Mouse (Mus musculus) liver, embryonic 16.5 days (tissue): Measurements from ENCODE around the gene Dnajc28. TPM values are rescaled to one million over a fixed set of nuclear protein-coding genes. Genes with fewer than 3 reads are reported as not detected.

Experiments
- ATAC-seq: fragments of 200-750 bp; cut with Nextera tagmentation; 2 replicates; pipeline ENCODE4 v1.8.0; 2017; ENCODE audit warnings: low read depth, mild to moderate bottlenecking, moderate number of reproducible peaks, moderate library complexity
- H3K27ac ChIP-seq: fragments of 300-500 bp; sonication (generic); 2 replicates; pipeline ENCODE4 v1.5.1; 2014; ENCODE audit warnings: mild to moderate bottlenecking, low read length
- H3K27me3 ChIP-seq: fragments of 300-500 bp; sonication (generic); 2 replicates; pipeline ENCODE4 v1.6.1; 2014; ENCODE audit warnings: low read depth, low read length, mixed read lengths; ENCODE audit not compliant: control insufficient read depth, insufficient read depth
- H3K36me3 ChIP-seq: fragments of 300-500 bp; sonication (generic); 2 replicates; pipeline ENCODE4 v1.6.1; 2014; ENCODE audit warnings: mild to moderate bottlenecking; ENCODE audit not compliant: control insufficient read depth, insufficient read depth
- H3K4me1 ChIP-seq: fragments of 300-500 bp; sonication (generic); 2 replicates; pipeline ENCODE4 v1.6.1; 2014; ENCODE audit warnings: low read depth, low read length, mixed read lengths; ENCODE audit not compliant: control insufficient read depth
- H3K4me2 ChIP-seq: fragments of 300-500 bp; sonication (generic); 2 replicates; pipeline ENCODE4 v1.6.1; 2014; ENCODE audit warnings: low read depth, low read length, mixed read lengths
- H3K4me3 ChIP-seq: fragments of 300-500 bp; sonication (generic); 2 replicates; pipeline ENCODE4 v1.5.1; 2014; ENCODE audit warnings: low read depth, mild to moderate bottlenecking, low read length
- H3K9ac ChIP-seq: fragments of 300-500 bp; sonication (generic); 2 replicates; pipeline ENCODE4 v1.6.1; 2014; ENCODE audit warnings: low read depth, low read length
- H3K9me3 ChIP-seq: fragments of 300-500 bp; sonication (generic); replicated peaks from 2 replicates; pipeline ENCODE4 v1.6.1; 2016; ENCODE audit warnings: low read length; ENCODE audit not compliant: control insufficient read depth
- WGBS: fragments of 180-500 bp; shearing (Covaris S2); extraction: QIAGEN DNeasy Blood & Tissue Kit; methylation state at CpG from one replicate; pipeline ENCODE4 v1.1.7; 2014; ENCODE audit not compliant: insufficient replicate concordance; 5-methylcytosine and 5-hydroxymethylcytosine counted together
- polyA plus RNA-seq: library from polyadenylated mRNA; unstranded; fragments of >200 nt; fragmentation: Nextera tagmentation; extraction: Ambion mirVana; gene quantifications from 2 replicates; pipeline ENCODE4 v1.2.1, GENCODE M21; 2015

Gene Dnajc28
- 2.2 and 2.6 TPM in 2 replicates for polyA plus RNA-seq

DNA sequence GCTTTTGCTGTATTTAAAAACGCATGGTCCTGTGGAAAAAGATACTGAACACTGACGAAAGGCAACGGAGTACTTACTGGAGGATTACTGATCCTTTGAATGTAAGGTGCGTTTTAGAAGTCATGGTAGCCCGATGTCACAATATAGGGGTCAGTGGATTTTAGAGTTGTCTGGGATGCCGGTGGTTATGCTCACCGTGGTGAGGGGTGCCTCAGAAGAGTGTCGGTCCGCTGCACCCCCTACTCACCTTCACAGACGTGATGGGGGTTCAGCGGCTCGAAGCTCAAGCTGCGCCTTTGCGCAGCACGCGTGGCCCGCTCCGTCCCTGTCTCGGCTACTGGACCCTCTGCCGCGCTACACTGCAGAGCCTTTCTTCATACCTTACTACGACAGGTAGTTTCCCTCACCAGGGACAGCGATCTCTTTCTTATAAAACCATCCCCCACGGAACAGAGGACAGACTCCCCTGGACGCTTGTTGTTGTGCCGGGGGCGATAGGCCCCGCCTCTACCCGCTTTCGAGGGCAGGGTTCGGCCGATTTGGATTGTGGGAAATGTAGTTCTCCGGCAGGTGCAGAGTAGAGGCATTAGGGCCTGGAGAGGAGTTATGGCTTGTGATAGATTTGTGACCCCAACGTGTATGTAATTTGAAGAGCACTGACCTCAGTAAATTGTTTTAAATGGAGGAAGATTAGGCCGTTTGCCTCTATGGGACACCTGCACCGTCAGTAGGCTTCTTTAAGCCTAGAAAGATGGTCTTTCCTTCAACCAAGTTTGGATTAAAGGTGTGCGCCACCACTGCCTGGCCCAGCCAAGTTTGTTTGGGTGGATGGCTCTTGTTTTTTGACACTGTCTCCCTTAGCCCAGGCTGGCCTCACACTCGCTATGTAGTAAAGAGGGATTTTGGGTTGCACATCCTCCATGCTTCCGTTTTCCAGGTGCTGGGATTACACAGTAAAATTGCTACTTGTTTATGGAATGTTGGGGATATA, at the start of gene Dnajc28:
Dnajc28 (minus strand) TSS at position 516 of the 991 bp plus-strand sequence.
- Histone ChIP-seq H3K36me3 (peaks cover 16% of the 10 kb centered on the region), H3K4me2 (peak within 1 kb of the TSS; percentile 83), H3K27me3 (no peaks in the 10 kb centered on the region), H3K9ac (peak within 1 kb of the TSS; percentile 77), H3K4me3 (peak within 1 kb of the TSS; percentile 78), H3K27ac (peak within 1 kb of the TSS; percentile 20; the same call in 1 of the 2 replicates), H3K9me3 (no peaks in the 10 kb centered on the region), H3K4me1 (peaks cover 4% of the 10 kb centered on the region; the same call in 1 of the 2 replicates)
- peak; percentile 93 for ATAC-seq
- 10% methylated on average over 39 of the region's 39 CpGs for WGBS

DNA sequence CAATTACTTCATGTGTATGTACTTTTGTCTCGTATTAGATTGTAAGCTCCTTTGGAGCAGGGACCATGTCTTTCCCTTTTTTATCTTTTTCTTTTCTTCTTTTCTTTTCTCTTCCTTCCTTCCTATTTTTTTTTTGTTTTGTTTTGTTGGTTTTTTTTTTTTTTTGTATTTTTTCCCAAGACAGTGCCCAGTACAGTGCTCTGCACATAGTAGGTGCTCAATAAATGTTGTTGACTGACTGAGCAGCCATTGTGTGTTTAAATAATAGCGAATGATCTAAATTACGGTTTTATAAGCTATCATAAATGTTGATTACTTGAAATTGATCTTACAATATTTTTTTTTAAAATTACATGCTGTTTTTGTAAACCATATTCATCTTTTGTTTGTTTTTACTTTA, 45.0 kb upstream of the Dnajc28 start:
- H3K36me3 ChIP-seq, result peaks cover 87% of the 10 kb centered on the region
- H3K4me3 ChIP-seq, result no peak overlapping the region
- 94% methylated on average over 3 of the region's 3 CpGs for WGBS
- peaks cover 3% of the 10 kb centered on the region; the same call in 1 of the 2 replicates for H3K9me3 ChIP-seq
- H3K9ac ChIP-seq, result no peak overlapping the region
- no peaks in the 10 kb centered on the region for H3K27me3 ChIP-seq
- H3K4me2 ChIP-seq, result no peak overlapping the region
- no peak for ATAC-seq
- no peaks in the 10 kb centered on the region; the same call in 1 of the 2 replicates for H3K4me1 ChIP-seq
- H3K27ac ChIP-seq, result no peak overlapping the region

DNA sequence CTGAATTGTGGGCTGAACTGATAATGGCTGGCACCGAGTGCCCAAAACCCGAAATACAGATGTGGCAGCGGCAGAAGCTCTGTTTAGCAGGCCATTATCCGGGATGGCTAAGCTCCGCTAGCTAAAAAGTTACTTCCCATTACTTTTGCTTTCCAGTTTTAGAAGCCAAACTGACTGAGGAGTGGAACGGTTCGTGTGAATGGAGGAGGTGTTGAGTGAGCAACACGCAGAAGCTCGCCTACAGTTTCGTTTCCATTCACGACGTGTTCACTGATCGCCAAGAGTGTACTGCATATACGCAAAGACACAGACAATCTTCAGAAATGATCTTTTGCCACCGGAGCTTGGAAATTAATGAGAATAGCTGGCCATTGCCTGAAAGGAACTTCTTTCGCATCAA, 43.5 kb upstream of the Dnajc28 start:
- WGBS, result 91% methylated on average over 16 of the region's 16 CpGs
- no peak overlapping the region for H3K9ac ChIP-seq
- ATAC-seq, result no peak
- H3K36me3 ChIP-seq, result peaks cover 96% of the 10 kb centered on the region
- no peaks in the 10 kb centered on the region for H3K27me3 ChIP-seq
- H3K4me3 ChIP-seq, result no peak overlapping the region
- H3K4me2 ChIP-seq, result no peak overlapping the region
- peaks cover 3% of the 10 kb centered on the region; the same call in 1 of the 2 replicates for H3K9me3 ChIP-seq
- no peak overlapping the region for H3K27ac ChIP-seq
- H3K4me1 ChIP-seq, result no peaks in the 10 kb centered on the region; the same call in 1 of the 2 replicates

DNA sequence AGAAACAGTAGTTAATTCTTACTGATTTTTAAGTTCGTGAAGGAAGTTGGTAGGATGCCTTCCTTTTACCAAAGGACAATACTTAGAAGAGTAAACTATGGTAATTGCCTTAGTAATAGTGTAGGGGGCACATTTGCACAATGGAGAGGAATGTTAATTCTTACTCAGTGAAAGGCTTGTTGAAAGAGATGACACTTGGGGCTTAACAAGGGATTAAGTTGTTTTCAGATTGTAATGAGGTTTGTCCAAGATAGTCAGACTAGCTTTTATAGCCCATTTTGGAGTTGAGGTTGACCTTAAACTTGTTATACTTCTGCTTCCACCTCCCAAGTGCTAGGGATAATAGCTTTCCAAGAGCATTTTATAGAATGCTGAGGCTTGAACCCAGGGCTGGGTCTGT, 42.6 kb upstream of the Dnajc28 start:
- no peak overlapping the region for H3K4me2 ChIP-seq
- no peak overlapping the region for H3K27ac ChIP-seq
- peaks cover 96% of the 10 kb centered on the region for H3K36me3 ChIP-seq
- 77% methylated on average over 1 of the region's 1 CpGs for WGBS
- H3K4me1 ChIP-seq, result no peaks in the 10 kb centered on the region; the same call in 1 of the 2 replicates
- no peaks in the 10 kb centered on the region for H3K27me3 ChIP-seq
- H3K9me3 ChIP-seq, result peaks cover 3% of the 10 kb centered on the region; the same call in 1 of the 2 replicates
- ATAC-seq, result no peak
- H3K9ac ChIP-seq, result no peak overlapping the region
- no peak overlapping the region for H3K4me3 ChIP-seq

DNA sequence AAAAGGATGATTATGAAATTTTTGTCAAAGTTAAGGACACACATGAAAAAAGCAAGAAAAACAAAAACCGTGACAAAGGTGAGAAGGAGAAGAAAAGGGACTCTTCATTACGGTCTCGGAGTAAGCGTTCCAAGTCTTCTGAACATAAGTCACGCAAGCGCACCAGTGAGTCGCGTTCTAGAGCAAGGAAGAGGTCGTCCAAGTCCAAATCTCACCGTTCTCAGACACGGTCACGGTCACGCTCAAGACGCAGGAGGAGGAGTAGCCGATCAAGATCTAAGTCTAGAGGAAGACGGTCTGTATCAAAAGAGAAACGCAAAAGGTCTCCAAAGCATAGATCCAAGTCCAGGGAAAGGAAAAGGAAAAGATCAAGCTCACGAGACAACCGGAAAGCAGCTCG, 41.0 kb upstream of the Dnajc28 start:
- Histone ChIP-seq H3K4me1 (no peaks in the 10 kb centered on the region; the same call in 1 of the 2 replicates), H3K4me2 (no peak overlapping the region), H3K36me3 (peaks cover 96% of the 10 kb centered on the region), H3K9me3 (peaks cover 3% of the 10 kb centered on the region; the same call in 1 of the 2 replicates), H3K27me3 (no peaks in the 10 kb centered on the region), H3K4me3 (no peak overlapping the region), H3K9ac (no peak overlapping the region), H3K27ac (no peak overlapping the region)
- ATAC-seq, result no peak
- 97% methylated on average over 20 of the region's 20 CpGs for WGBS

DNA sequence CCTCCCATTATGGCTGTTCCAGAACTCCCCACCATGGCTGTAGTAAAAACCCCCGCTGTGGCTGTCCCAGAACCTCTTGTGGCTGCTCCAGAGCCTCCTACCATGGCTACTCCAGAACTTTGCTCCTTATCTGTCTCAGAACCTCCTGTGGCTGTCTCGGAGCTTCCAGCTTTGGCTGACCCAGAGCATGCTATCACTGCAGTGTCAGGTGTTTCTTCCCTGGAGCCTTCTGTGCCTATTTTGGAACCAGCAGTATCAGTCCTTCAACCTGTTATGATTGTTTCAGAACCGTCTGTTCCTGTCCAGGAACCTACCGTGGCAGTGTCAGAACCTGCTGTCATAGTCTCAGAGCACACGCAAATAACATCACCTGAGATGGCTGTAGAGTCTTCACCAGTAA, 39.6 kb upstream of the Dnajc28 start:
- Histone ChIP-seq H3K36me3 (peaks cover 94% of the 10 kb centered on the region), H3K27ac (no peak overlapping the region), H3K27me3 (no peaks in the 10 kb centered on the region), H3K4me3 (no peak overlapping the region), H3K9me3 (peaks cover 3% of the 10 kb centered on the region; the same call in 1 of the 2 replicates), H3K4me1 (no peaks in the 10 kb centered on the region; the same call in 1 of the 2 replicates), H3K9ac (no peak overlapping the region), H3K4me2 (no peak overlapping the region)
- 90% methylated on average over 5 of the region's 5 CpGs for WGBS
- ATAC-seq, result no peak

DNA sequence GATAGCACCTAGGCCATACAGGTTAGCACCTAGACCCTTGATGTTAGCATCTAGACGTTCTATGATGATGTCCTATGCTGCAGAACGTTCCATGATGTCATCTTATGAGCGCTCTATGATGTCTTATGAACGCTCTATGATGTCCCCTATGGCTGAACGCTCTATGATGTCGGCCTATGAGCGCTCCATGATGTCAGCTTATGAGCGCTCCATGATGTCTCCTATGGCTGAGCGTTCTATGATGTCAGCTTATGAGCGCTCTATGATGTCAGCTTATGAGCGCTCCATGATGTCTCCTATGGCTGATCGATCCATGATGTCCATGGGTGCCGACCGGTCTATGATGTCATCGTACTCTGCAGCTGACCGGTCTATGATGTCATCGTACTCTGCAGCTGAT, 38.5 kb upstream of the Dnajc28 start:
- Histone ChIP-seq H3K27me3 (no peaks in the 10 kb centered on the region), H3K9me3 (peaks cover 3% of the 10 kb centered on the region; the same call in 1 of the 2 replicates), H3K4me2 (no peak overlapping the region), H3K4me1 (no peaks in the 10 kb centered on the region; the same call in 1 of the 2 replicates), H3K4me3 (no peak overlapping the region), H3K36me3 (peaks cover 89% of the 10 kb centered on the region), H3K9ac (no peak overlapping the region), H3K27ac (no peak overlapping the region)
- WGBS, result 96% methylated on average over 17 of the region's 17 CpGs
- 0 out of 2 replicates have a peak, but pooled peaks have one; percentile 5 for ATAC-seq

DNA sequence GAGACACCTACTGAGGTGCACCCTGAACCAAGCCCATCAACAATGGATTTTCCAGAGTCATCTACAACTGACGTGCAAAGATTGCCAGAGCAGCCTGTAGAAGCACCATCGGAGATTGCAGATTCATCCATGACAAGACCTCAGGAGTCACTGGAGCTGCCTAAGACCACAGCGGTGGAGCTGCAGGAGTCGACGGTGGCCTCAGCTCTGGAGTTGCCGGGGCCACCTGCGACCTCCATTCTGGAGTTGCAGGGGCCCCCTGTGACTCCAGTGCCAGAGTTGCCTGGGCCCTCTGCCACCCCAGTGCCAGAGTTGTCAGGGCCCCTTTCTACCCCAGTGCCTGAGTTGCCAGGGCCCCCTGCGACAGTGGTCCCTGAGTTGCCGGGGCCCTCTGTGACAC, 36.5 kb upstream of the Dnajc28 start:
- peaks cover 3% of the 10 kb centered on the region; the same call in 1 of the 2 replicates for H3K9me3 ChIP-seq
- no peak overlapping the region for H3K9ac ChIP-seq
- no peak overlapping the region for H3K4me3 ChIP-seq
- H3K4me1 ChIP-seq, result peaks cover 2% of the 10 kb centered on the region; the same call in 1 of the 2 replicates
- ATAC-seq, result no peak
- no peak overlapping the region for H3K4me2 ChIP-seq
- H3K36me3 ChIP-seq, result peaks cover 79% of the 10 kb centered on the region
- H3K27ac ChIP-seq, result no peak overlapping the region
- WGBS, result 94% methylated on average over 9 of the region's 9 CpGs
- no peaks in the 10 kb centered on the region for H3K27me3 ChIP-seq

DNA sequence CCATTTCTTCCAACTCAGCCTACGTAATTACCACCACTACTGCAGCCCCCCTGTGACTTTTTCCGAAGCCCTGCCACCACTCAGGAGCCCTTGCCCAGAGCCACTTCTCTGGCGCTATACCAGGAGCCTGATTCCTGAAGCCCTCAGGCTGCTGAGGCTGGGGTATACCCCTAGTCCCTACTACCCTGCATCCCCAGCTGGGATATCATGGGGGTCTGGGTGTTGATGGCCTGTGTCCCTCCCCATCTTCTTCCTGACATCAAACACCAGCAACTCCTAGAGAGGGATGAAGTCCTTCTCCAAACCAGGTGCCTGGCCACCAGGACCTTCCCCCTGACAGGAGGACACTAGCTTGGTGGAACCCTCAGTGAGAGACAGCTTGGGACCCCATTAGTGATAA, 33.4 kb upstream of the Dnajc28 start:
- no peak overlapping the region for H3K4me3 ChIP-seq
- H3K4me1 ChIP-seq, result peaks cover 6% of the 10 kb centered on the region
- H3K4me2 ChIP-seq, result no peak overlapping the region
- no peak overlapping the region for H3K27ac ChIP-seq
- H3K36me3 ChIP-seq, result peaks cover 48% of the 10 kb centered on the region
- WGBS, result 99% methylated on average over 3 of the region's 3 CpGs
- no peak overlapping the region for H3K9ac ChIP-seq
- no peak for ATAC-seq
- H3K9me3 ChIP-seq, result no peaks in the 10 kb centered on the region
- no peaks in the 10 kb centered on the region for H3K27me3 ChIP-seq
